Mouse (Mus musculus): ENCODE data around the gene Olfr38. TPM values are rescaled to one million over a fixed set of nuclear protein-coding genes. Genes with fewer than 3 reads are reported as not detected.

Gene Olfr38
- not detected in 2 replicates for polyA plus RNA-seq (2012; rRNA removed)

GRCm38 (mm10) chr6:42756104-42756503, at the start of gene Olfr38:
Gene Olfr38, plus strand, starts transcription at chr6:42756404.

GRCm38 (mm10) chr6:42709291-42710211, 46.7 kb upstream of the Olfr38 start, which contains the start of gene Tcaf1:
Gene Tcaf1, minus strand, starts transcription at chr6:42710088.

GRCm38 (mm10) chr6:42739071-42739470, 17.1 kb upstream of the Olfr38 start, which contains the start of gene Olfr453:
Gene Olfr453, plus strand, starts transcription at chr6:42739371.

GRCm38 (mm10) chr6:42784793-42785192, 28.6 kb downstream of the Olfr38 start, which contains the start of gene Olfr452:
Gene Olfr452, plus strand, starts transcription at chr6:42785093.

GRCm38 (mm10) chr6:42811639-42812038, 55.4 kb downstream of the Olfr38 start, which contains the start of gene Olfr450:
Gene Olfr450, plus strand, starts transcription at chr6:42811939.

Other genes starting within 250 kb of the Olfr38 start
- gene Olfr455, start 208.8 kb upstream of the Olfr38 start, polyA plus RNA-seq (2012; rRNA removed), result not detected in 2 replicates
- not detected in 2 replicates for gene Tcaf3, start 158.7 kb upstream of the Olfr38 start, polyA plus RNA-seq (2012; rRNA removed)
- 3.1 and 3.4 TPM in 2 replicates for gene Tcaf2, start 111.2 kb upstream of the Olfr38 start, polyA plus RNA-seq (2012; rRNA removed)
- gene Tcaf1, start 46.3 kb upstream of the Olfr38 start, polyA plus RNA-seq (2012; rRNA removed), result 84.3 and 86.2 TPM in 2 replicates
- not detected in 2 replicates for gene Olfr453, start 17.0 kb upstream of the Olfr38 start, polyA plus RNA-seq (2012; rRNA removed)
- gene Olfr452, start 28.7 kb downstream of the Olfr38 start, polyA plus RNA-seq (2012; rRNA removed), result not detected in 2 replicates
- gene Olfr450, start 55.5 kb downstream of the Olfr38 start, polyA plus RNA-seq (2012; rRNA removed), result not detected in 2 replicates
- not detected in 2 replicates for gene Olfr449, start 78.0 kb downstream of the Olfr38 start, polyA plus RNA-seq (2012; rRNA removed)
- not detected in 2 replicates for gene Olfr448, start 134.0 kb downstream of the Olfr38 start, polyA plus RNA-seq (2012; rRNA removed)
- not detected in 2 replicates for gene Olfr447, start 152.5 kb downstream of the Olfr38 start, polyA plus RNA-seq (2012; rRNA removed)
- gene Olfr446, start 165.0 kb downstream of the Olfr38 start, polyA plus RNA-seq (2012; rRNA removed), result not detected in 2 replicates
- gene Olfr444, start 192.7 kb downstream of the Olfr38 start, polyA plus RNA-seq (2012; rRNA removed), result not detected in 2 replicates

Measured in ovary, adult 2 months (tissue).